Mouse (Mus musculus) ES-Bruce4 (cell line): ENCODE measurements at regions not wholly inside any gene's neighbourhood (a gene's known extent, or its start where the extent isn't known, plus 50 kb on each side); places are given as distances from the start of the nearest gene placed in this dataset.

Experiments used
- CTCF ChIP-seq: IDR thresholded peaks from one replicate; pipeline ENCODE4 v1.8.1; 2011; ENCODE audit warnings: low read depth, low read length
- EP300 ChIP-seq: IDR thresholded peaks from 2 replicates; pipeline ENCODE4 v1.6.1; 2011; ENCODE audit warnings: low read depth, low read length; ENCODE audit not compliant: insufficient read depth

DNA sequence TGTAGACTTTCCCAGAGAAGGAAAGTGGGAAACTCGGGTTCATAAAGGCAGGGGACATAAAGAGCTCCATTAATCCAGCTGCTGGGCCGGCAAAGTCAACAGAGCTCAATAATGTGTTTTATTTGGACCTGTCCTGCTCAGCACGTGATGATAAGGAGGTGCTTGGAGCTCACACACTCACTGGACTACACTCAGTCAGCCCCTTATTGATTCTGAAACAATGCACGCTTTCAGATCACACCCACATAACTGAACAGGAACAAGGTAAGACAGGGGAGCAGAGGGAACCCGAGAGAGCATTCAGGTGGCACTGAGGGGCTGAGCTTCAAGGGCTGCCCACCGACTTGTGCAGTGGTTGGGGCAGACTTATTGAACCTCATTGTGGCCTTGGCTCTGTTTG lies 452.9 kb downstream of the Wdr11 start:
- TF ChIP-seq EP300 (no peak), CTCF (no peak)
